Mouse (Mus musculus): ENCODE data around the gene Scube2.

- TF ChIP-seq EP300 (IDR thresholded peaks at IDR 0.05; ENCODE audit: insufficient read depth, low read depth, low read length) = no peak
- no peak for TF ChIP-seq CTCF (IDR thresholded peaks at IDR 0.05)
- TF ChIP-seq POLR2A (IDR thresholded peaks at IDR 0.05; ENCODE audit: insufficient read depth, low read depth, low read length) = no peak
Measured at GRCm38 (mm10) chr7:109841618-109842418, 23.7 kb downstream of the Scube2 start.

Data from heart, adult 2 months (tissue).